Mouse (Mus musculus): Measurements from ENCODE around the gene Elp5. TPM values are rescaled to one million over a fixed set of nuclear protein-coding genes. Genes with fewer than 3 reads are reported as not detected.
A peak's percentile ranks its signal among the peaks of the same experiment; 100 is the strongest.

The Elp5 gene
- polyA plus RNA-seq, 1 experiment, result 77.6 TPM

DNA sequence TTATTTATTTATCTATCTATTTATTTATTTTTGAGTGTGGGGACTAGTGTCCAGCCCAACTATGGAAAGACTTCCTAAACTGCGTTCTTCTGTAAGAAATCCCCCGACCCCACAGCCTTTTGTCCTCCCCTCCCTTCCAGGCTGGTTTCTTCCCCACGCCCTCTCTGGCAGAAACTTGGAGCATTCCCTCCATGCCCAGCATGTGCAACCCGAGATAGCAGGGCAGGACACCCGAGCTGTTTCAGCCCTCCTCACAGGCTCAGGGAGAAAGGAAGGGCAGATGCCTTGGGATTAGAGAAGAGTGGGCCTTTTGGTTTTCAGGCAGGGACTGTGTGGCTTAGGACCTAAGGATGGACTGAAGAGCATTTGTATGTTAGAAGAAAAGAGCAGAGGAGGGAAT, 560 bp upstream of the Elp5 start:
- peaks cover 16% of the 10 kb centered on the region for H3K36me3 ChIP-seq (ENCODE audit: control insufficient read depth, insufficient read depth, low read length, poor library complexity, severe bottlenecking)
- H3K4me1 ChIP-seq (ENCODE audit: control insufficient read depth, insufficient read depth, low read length), result no peaks in the 10 kb centered on the region
- no peak overlapping the region for H3K4me3 ChIP-seq (ENCODE audit: low read depth, low read length)
- no peaks in the 10 kb centered on the region for H3K9me3 ChIP-seq (replicated peaks; ENCODE audit: control insufficient read depth, insufficient read depth, low read length, poor library complexity, severe bottlenecking)
- H3K27ac ChIP-seq (ENCODE audit: insufficient read depth, low read length), result no peak overlapping the region
- H3K9ac ChIP-seq (ENCODE audit: low read depth, poor library complexity, severe bottlenecking), result no peak overlapping the region
- no peaks in the 10 kb centered on the region for H3K27me3 ChIP-seq (ENCODE audit: control insufficient read depth, insufficient read depth, low read length, poor library complexity, severe bottlenecking)
- TF ChIP-seq POLR2A (IDR thresholded peaks at IDR 0.05; ENCODE audit: insufficient read depth, low read length) (no peak), EP300 (IDR thresholded peaks at IDR 0.05; ENCODE audit: insufficient read depth, low read depth, low read length) (no peak)

DNA sequence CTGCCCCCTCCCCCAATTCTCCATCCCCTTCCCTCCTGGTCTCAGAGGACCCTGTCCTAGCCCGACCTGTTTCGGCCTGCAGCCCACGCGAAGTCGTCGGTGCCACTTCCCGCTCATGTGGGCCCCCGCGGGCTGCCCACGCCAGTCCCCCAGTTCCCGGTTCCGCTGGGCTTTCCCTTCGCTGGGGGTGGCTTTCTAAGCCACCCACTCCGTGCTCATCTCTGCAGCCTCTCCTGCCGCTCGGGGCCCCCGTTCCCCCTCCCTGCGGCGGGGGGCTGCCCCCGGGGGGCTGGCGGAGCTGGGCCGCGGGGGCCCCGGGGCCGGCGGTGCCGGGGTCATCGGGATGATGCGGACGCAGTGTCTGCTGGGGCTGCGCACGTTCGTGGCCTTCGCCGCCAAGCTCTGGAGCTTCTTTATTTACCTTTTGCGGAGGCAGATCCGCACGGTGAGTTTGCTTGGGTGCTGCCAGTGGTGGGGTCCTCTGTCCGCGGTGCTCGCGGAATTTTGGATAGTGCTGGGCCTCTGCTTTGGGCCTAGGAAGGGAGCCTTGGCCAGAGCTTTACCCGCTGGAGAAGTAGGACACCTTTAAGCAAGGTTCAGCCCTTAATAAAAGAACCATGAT, 1.1 kb downstream of the Elp5 start, which contains the start of gene Ctdnep1:
Gene Ctdnep1 (plus strand): TSS at position 16 of the 622 bp plus-strand sequence.
- Histone ChIP-seq H3K27ac (ENCODE audit: insufficient read depth, low read length) (peak within 1 kb of the TSS; percentile 78), H3K4me3 (ENCODE audit: low read depth, low read length) (peak within 1 kb of the TSS; percentile 89), H3K9ac (ENCODE audit: low read depth, poor library complexity, severe bottlenecking) (peak within 1 kb of the TSS; percentile 92), H3K36me3 (ENCODE audit: control insufficient read depth, insufficient read depth, low read length, poor library complexity, severe bottlenecking) (peaks cover 17% of the 10 kb centered on the region), H3K9me3 (replicated peaks; ENCODE audit: control insufficient read depth, insufficient read depth, low read length, poor library complexity, severe bottlenecking) (no peaks in the 10 kb centered on the region), H3K27me3 (ENCODE audit: control insufficient read depth, insufficient read depth, low read length, poor library complexity, severe bottlenecking) (no peaks in the 10 kb centered on the region), H3K4me1 (ENCODE audit: control insufficient read depth, insufficient read depth, low read length) (no peaks in the 10 kb centered on the region)
- no peak for TF ChIP-seq POLR2A (IDR thresholded peaks at IDR 0.05; ENCODE audit: insufficient read depth, low read length)
- TF ChIP-seq CTCF (IDR thresholded peaks at IDR 0.05; ENCODE audit: low read depth, low read length), result no peak
- no peak for TF ChIP-seq EP300 (IDR thresholded peaks at IDR 0.05; ENCODE audit: insufficient read depth, low read depth, low read length)

DNA sequence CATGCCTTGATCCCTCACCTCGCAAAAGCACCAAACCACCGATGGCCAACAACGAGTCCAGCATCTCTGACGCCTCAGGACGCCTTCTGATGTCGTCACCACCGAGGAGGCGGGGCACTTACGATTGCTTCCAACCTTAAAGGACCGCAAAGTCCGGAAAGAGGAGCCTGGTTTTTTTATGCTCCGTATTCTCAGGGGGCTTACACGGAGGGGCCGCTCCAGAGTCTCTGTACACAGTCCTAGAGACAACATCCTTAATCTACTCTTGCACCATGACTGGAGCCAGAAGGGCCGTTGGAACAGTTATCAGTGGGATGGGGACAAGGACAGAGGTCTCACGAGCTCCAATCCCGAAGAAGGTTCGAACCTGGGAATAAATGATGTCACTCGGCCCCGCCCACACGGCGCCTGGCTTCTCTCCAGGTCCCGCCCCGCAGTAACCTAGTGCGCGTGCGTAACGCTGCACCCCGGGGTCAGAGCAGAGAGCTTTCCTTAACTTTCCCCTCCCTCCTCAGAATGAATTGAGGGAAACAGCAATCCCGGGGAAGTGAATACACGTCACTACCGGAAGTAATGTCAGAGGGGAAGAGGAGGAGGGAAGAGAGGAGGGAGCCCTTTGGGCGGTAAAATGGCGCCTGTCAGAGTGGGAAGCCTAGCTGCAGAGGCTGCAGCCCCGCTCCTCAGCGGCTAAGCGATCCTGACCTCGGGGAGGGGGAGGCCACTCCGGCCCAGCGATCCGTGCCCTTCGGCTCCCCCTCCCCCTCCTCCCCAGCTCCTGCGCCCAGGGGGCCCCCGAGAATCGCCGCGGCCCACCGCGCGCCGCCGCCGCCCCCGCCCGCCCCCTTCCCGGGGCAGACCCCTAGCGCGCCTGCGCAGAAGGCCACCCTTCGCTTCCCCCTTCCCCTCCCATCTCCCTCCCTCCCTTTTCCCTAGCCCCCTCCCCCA, 1.8 kb downstream of the Elp5 start:
- Histone ChIP-seq H3K27me3 (ENCODE audit: control insufficient read depth, insufficient read depth, low read length, poor library complexity, severe bottlenecking) (no peaks in the 10 kb centered on the region), H3K36me3 (ENCODE audit: control insufficient read depth, insufficient read depth, low read length, poor library complexity, severe bottlenecking) (peaks cover 21% of the 10 kb centered on the region), H3K4me1 (ENCODE audit: control insufficient read depth, insufficient read depth, low read length) (no peaks in the 10 kb centered on the region), H3K9ac (ENCODE audit: low read depth, poor library complexity, severe bottlenecking) (peak overlapping the region; percentile 92), H3K27ac (ENCODE audit: insufficient read depth, low read length) (peak overlapping the region; percentile 78), H3K9me3 (replicated peaks; ENCODE audit: control insufficient read depth, insufficient read depth, low read length, poor library complexity, severe bottlenecking) (no peaks in the 10 kb centered on the region), H3K4me3 (ENCODE audit: low read depth, low read length) (peak overlapping the region; percentile 89)
- TF ChIP-seq CTCF (IDR thresholded peaks at IDR 0.05; ENCODE audit: low read depth, low read length) (no peak), POLR2A (IDR thresholded peaks at IDR 0.05; ENCODE audit: insufficient read depth, low read length) (peak; percentile 54)

DNA sequence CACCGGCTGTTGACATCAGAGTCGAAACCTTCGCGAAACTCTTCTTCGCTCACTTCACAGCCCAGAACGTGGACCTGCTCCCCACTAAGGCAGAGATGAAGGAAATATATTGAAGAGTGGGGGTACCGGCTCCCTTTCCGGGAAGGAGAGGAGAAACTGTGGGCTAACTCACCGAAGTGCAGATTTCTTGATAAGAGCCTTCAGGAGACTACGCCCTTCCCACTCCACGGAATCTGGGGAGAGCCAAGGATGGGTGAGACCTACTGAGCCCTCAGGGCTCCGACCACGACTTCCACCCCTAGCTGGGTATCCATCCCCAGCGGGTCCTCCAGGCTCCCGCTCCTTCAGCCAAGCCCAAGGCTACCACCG, 2.5 kb downstream of the Elp5 start:
- TF ChIP-seq POLR2A (IDR thresholded peaks at IDR 0.05; ENCODE audit: insufficient read depth, low read length) (no peak), EP300 (IDR thresholded peaks at IDR 0.05; ENCODE audit: insufficient read depth, low read depth, low read length) (no peak), CTCF (IDR thresholded peaks at IDR 0.05; ENCODE audit: low read depth, low read length) (no peak)
- H3K4me3 ChIP-seq (ENCODE audit: low read depth, low read length), result peak overlapping the region; percentile 81
- H3K9me3 ChIP-seq (replicated peaks; ENCODE audit: control insufficient read depth, insufficient read depth, low read length, poor library complexity, severe bottlenecking), result no peaks in the 10 kb centered on the region
- H3K27ac ChIP-seq (ENCODE audit: insufficient read depth, low read length), result peak overlapping the region; percentile 27; the same call in 1 of the 2 replicates
- H3K4me1 ChIP-seq (ENCODE audit: control insufficient read depth, insufficient read depth, low read length), result no peaks in the 10 kb centered on the region
- no peaks in the 10 kb centered on the region for H3K27me3 ChIP-seq (ENCODE audit: control insufficient read depth, insufficient read depth, low read length, poor library complexity, severe bottlenecking)
- H3K9ac ChIP-seq (ENCODE audit: low read depth, poor library complexity, severe bottlenecking), result peak overlapping the region; percentile 92
- H3K36me3 ChIP-seq (ENCODE audit: control insufficient read depth, insufficient read depth, low read length, poor library complexity, severe bottlenecking), result peaks cover 23% of the 10 kb centered on the region

- Histone ChIP-seq H3K36me3 (ENCODE audit: control insufficient read depth, insufficient read depth, low read length, poor library complexity, severe bottlenecking) (peaks cover 45% of the 10 kb centered on the region), H3K4me3 (ENCODE audit: low read depth, low read length) (no peak overlapping the region), H3K27me3 (ENCODE audit: control insufficient read depth, insufficient read depth, low read length, poor library complexity, severe bottlenecking) (no peaks in the 10 kb centered on the region), H3K9ac (ENCODE audit: low read depth, poor library complexity, severe bottlenecking) (no peak overlapping the region), H3K9me3 (replicated peaks; ENCODE audit: control insufficient read depth, insufficient read depth, low read length, poor library complexity, severe bottlenecking) (no peaks in the 10 kb centered on the region), H3K4me1 (ENCODE audit: control insufficient read depth, insufficient read depth, low read length) (no peaks in the 10 kb centered on the region), H3K27ac (ENCODE audit: insufficient read depth, low read length) (no peak overlapping the region)
- TF ChIP-seq EP300 (IDR thresholded peaks at IDR 0.05; ENCODE audit: insufficient read depth, low read depth, low read length) (no peak), CTCF (IDR thresholded peaks at IDR 0.05; ENCODE audit: low read depth, low read length) (no peak), POLR2A (IDR thresholded peaks at IDR 0.05; ENCODE audit: insufficient read depth, low read length) (no peak)
These were observed 6.0 kb downstream of the Elp5 start for GRCm38 (mm10) chr11:69976271-69976670.

GRCm38 (mm10) chr11:69974907-69975306, 7.4 kb downstream of the Elp5 start:
- H3K4me1 ChIP-seq (ENCODE audit: control insufficient read depth, insufficient read depth, low read length), result no peaks in the 10 kb centered on the region
- H3K9me3 ChIP-seq (replicated peaks; ENCODE audit: control insufficient read depth, insufficient read depth, low read length, poor library complexity, severe bottlenecking), result no peaks in the 10 kb centered on the region
- H3K27ac ChIP-seq (ENCODE audit: insufficient read depth, low read length), result no peak overlapping the region
- TF ChIP-seq EP300 (IDR thresholded peaks at IDR 0.05; ENCODE audit: insufficient read depth, low read depth, low read length) (no peak), POLR2A (IDR thresholded peaks at IDR 0.05; ENCODE audit: insufficient read depth, low read length) (no peak), CTCF (IDR thresholded peaks at IDR 0.05; ENCODE audit: low read depth, low read length) (no peak)
- no peak overlapping the region for H3K9ac ChIP-seq (ENCODE audit: low read depth, poor library complexity, severe bottlenecking)
- H3K27me3 ChIP-seq (ENCODE audit: control insufficient read depth, insufficient read depth, low read length, poor library complexity, severe bottlenecking), result no peaks in the 10 kb centered on the region
- H3K4me3 ChIP-seq (ENCODE audit: low read depth, low read length), result no peak overlapping the region
- peaks cover 51% of the 10 kb centered on the region for H3K36me3 ChIP-seq (ENCODE audit: control insufficient read depth, insufficient read depth, low read length, poor library complexity, severe bottlenecking)

Measured in ES-Bruce4 (cell line).